In genomic region chr5:137076191-137076930, GRCm38 (mm10) we compare ENCODE assay signal across 8 mouse cellular contexts. TPM values are rescaled to one million over a fixed set of nuclear protein-coding genes. Genes with fewer than 3 reads are reported as not detected.
DNase-seq lines count a peak whose midpoint lies in the region; ATAC-seq and TF ChIP-seq lines count a peak whose summit lies in the region.

No protein-coding gene starts in this region.

- TF ChIP-seq EP300 in stomach, postnatal 0 days (optimal IDR thresholded peaks at IDR 0.05) = no peak

- peaks cover 56% of the 10 kb centered on the region for H3K4me1 ChIP-seq in heart, embryonic 11.5 days (ENCODE audit: control insufficient read depth, insufficient read depth, low read length)
- peaks cover 61% of the 10 kb centered on the region for H3K4me1 ChIP-seq in liver, embryonic 13.5 days (replicated peaks)
- peaks cover 4% of the 10 kb centered on the region; the same call in 1 of the 2 replicates for H3K4me1 ChIP-seq in stomach, postnatal 0 days (replicated peaks; ENCODE audit: control insufficient read depth, insufficient read depth)

- H3K36me3 ChIP-seq in heart, embryonic 11.5 days (ENCODE audit: control insufficient read depth, insufficient read depth, low read length) = no peaks in the 10 kb centered on the region
- no peaks in the 10 kb centered on the region for H3K36me3 ChIP-seq in liver, embryonic 13.5 days
- no peaks in the 10 kb centered on the region for H3K36me3 ChIP-seq in stomach, postnatal 0 days (ENCODE audit: control insufficient read depth, insufficient read depth, low read length)

- ATAC-seq in heart, embryonic 11.5 days (replicated peaks; ENCODE audit: insufficient number of reproducible peaks, low FRiP score, low TSS enrichment) = peak; percentile 40; the same call in 1 of the 2 replicates
- ATAC-seq in liver, embryonic 13.5 days (ENCODE audit: low read depth) = peak; percentile 16; the same call in 1 of the 2 replicates
- peak; percentile 55; the same call in 1 of the 2 replicates for ATAC-seq in stomach, postnatal 0 days (ENCODE audit: low FRiP score, low TSS enrichment)

- intact Hi-C loops in gastrocnemius, adult 2 months (cut with DNase I) = no loop called here

- H3K27ac ChIP-seq in gastrocnemius, adult 2 months = peak overlapping the region; percentile 94
- peak overlapping the region; percentile 85 for H3K27ac ChIP-seq in heart, embryonic 11.5 days (ENCODE audit: low read depth, low read length)
- peak overlapping the region; percentile 29; the same call in 1 of the 2 replicates for H3K27ac ChIP-seq in liver, embryonic 13.5 days
- peak overlapping the region; percentile 84 for H3K27ac ChIP-seq in stomach, postnatal 0 days (replicated peaks)

- H3K4me3 ChIP-seq in gastrocnemius, adult 2 months = peak overlapping the region; percentile 34; the same call in 1 of the 2 replicates
- no peak overlapping the region for H3K4me3 ChIP-seq in heart, embryonic 11.5 days (ENCODE audit: low read depth, low read length)
- no peak overlapping the region for H3K4me3 ChIP-seq in liver, embryonic 13.5 days (replicated peaks)
- H3K4me3 ChIP-seq in stomach, postnatal 0 days (ENCODE audit: low read depth, low read length) = no peak overlapping the region

- H3K27me3 ChIP-seq in heart, embryonic 11.5 days (ENCODE audit: control insufficient read depth, insufficient read depth, low read length) = no peaks in the 10 kb centered on the region
- no peaks in the 10 kb centered on the region for H3K27me3 ChIP-seq in liver, embryonic 13.5 days
- H3K27me3 ChIP-seq in stomach, postnatal 0 days (ENCODE audit: control insufficient read depth, insufficient read depth, low read length) = no peaks in the 10 kb centered on the region

- DNase-seq in gastrocnemius, adult 2 months = peak; percentile 82
- no peak for DNase-seq in gastrocnemius, postnatal 4 days (ENCODE audit: low spot score in 2 of 2)
- peak; percentile 27 for DNase-seq in cerebellum, adult 9-11 months
- DNase-seq in liver, embryonic 13.5 days = no peak
- DNase-seq in stomach, postnatal 0 days (ENCODE audit: low spot score) = peak; percentile 52
- DNase-seq in thymus, adult 18-20 months = no peak
- DNase-seq in layer of hippocampus, adult 9-10 months (ENCODE audit: low spot score) = no peak

- no peaks in the 10 kb centered on the region for H3K9me3 ChIP-seq in heart, embryonic 11.5 days (replicated peaks; ENCODE audit: control insufficient read depth, low read length)
- H3K9me3 ChIP-seq in liver, embryonic 13.5 days (replicated peaks) = no peaks in the 10 kb centered on the region
- no peaks in the 10 kb centered on the region for H3K9me3 ChIP-seq in stomach, postnatal 0 days (ENCODE audit: control insufficient read depth, low read length)

- H3K9ac ChIP-seq in heart, embryonic 11.5 days (ENCODE audit: low read depth, low read length) = peak overlapping the region; percentile 57; the same call in 1 of the 2 replicates
- H3K9ac ChIP-seq in liver, embryonic 13.5 days = no peak overlapping the region
- no peak overlapping the region for H3K9ac ChIP-seq in stomach, postnatal 0 days (ENCODE audit: low read length)

- WGBS in heart, embryonic 11.5 days (ENCODE audit: insufficient replicate concordance) = 20% methylated on average over 10 of the region's 12 CpGs
- 26% methylated on average over 12 of the region's 12 CpGs for WGBS in liver, embryonic 13.5 days (ENCODE audit: insufficient replicate concordance)
- WGBS in stomach, postnatal 0 days = 27% methylated on average over 12 of the region's 12 CpGs

- 0 out of 2 replicates have a peak overlapping the region, but pooled peaks have one; percentile 4 for H3K4me2 ChIP-seq in heart, embryonic 11.5 days
- 0 out of 2 replicates have a peak overlapping the region, but pooled peaks have one; percentile 1 for H3K4me2 ChIP-seq in liver, embryonic 13.5 days
- H3K4me2 ChIP-seq in stomach, postnatal 0 days (replicated peaks; ENCODE audit: low read depth) = no peak overlapping the region

- TF ChIP-seq CTCF in gastrocnemius, adult 2 months (IDR thresholded peaks at IDR 0.05) = no peak
- no peak for TF ChIP-seq CTCF in stomach, postnatal 0 days (IDR thresholded peaks at IDR 0.05; ENCODE audit: low read depth)

RNA-seq across cellular contexts. Expression of gene Serpine1, which starts 4.3 kb away (rescaled TPM):
- 1 to 10 TPM; 2.5 to 2.8 TPM for total RNA-seq in gastrocnemius, adult 2 months (2021)
- 1 to 10 TPM; 3.6 to 4.9 TPM for total RNA-seq in gastrocnemius, postnatal 4 days (2021)
- polyA plus RNA-seq in heart, embryonic 11.5 days (2014; fragmentation: Nextera tagmentation; extraction: Ambion mirVana) = 0.52 and 0.97 TPM in 2 replicates
- 0.05 TPM in 1 of 2 replicates, not detected in the other for polyA plus RNA-seq in liver, embryonic 13.5 days (2015; fragmentation: Nextera tagmentation; extraction: Ambion mirVana)
- 0.25 and 0.27 TPM in 2 replicates for polyA plus RNA-seq in stomach, postnatal 0 days (2015; fragmentation: Nextera tagmentation; extraction: Ambion mirVana)

RNA-seq across cellular contexts. Expression of gene Ap1s1, which starts 30.4 kb away (rescaled TPM):
- total RNA-seq in gastrocnemius, adult 2 months (2021) = 10 to 100 TPM; 12.4 to 19.2 TPM
- total RNA-seq in gastrocnemius, postnatal 4 days (2021) = 10 to 100 TPM; 67.3 to 68.0 TPM
- polyA plus RNA-seq in heart, embryonic 11.5 days (2014; fragmentation: Nextera tagmentation; extraction: Ambion mirVana) = 131 and 145 TPM in 2 replicates
- 109 and 114 TPM in 2 replicates for polyA plus RNA-seq in liver, embryonic 13.5 days (2015; fragmentation: Nextera tagmentation; extraction: Ambion mirVana)
- polyA plus RNA-seq in stomach, postnatal 0 days (2015; fragmentation: Nextera tagmentation; extraction: Ambion mirVana) = 140 and 146 TPM in 2 replicates

RNA-seq across cellular contexts. Expression of gene Trim56, which starts 39.6 kb away (rescaled TPM):
- total RNA-seq in gastrocnemius, adult 2 months (2021) = 1 to 10 TPM; 7.5 to 9.3 TPM
- 10 to 100 TPM; 13.6 to 13.8 TPM for total RNA-seq in gastrocnemius, postnatal 4 days (2021)
- polyA plus RNA-seq in heart, embryonic 11.5 days (2014; fragmentation: Nextera tagmentation; extraction: Ambion mirVana) = 5.8 and 9.4 TPM in 2 replicates
- 8.4 and 9.9 TPM in 2 replicates for polyA plus RNA-seq in liver, embryonic 13.5 days (2015; fragmentation: Nextera tagmentation; extraction: Ambion mirVana)
- polyA plus RNA-seq in stomach, postnatal 0 days (2015; fragmentation: Nextera tagmentation; extraction: Ambion mirVana) = 4.4 and 4.5 TPM in 2 replicates

RNA-seq across cellular contexts. Expression of gene Vgf, which starts 50.2 kb away (rescaled TPM):
- not detected for total RNA-seq in gastrocnemius, adult 2 months (2021)
- not detected for total RNA-seq in gastrocnemius, postnatal 4 days (2021)
- 0.20 TPM in 1 of 2 replicates, not detected in the other for polyA plus RNA-seq in heart, embryonic 11.5 days (2014; fragmentation: Nextera tagmentation; extraction: Ambion mirVana)
- not detected in 2 replicates for polyA plus RNA-seq in liver, embryonic 13.5 days (2015; fragmentation: Nextera tagmentation; extraction: Ambion mirVana)
- polyA plus RNA-seq in stomach, postnatal 0 days (2015; fragmentation: Nextera tagmentation; extraction: Ambion mirVana) = 1.8 TPM in 2 replicates

Comparison
In these comparisons a context has a peak if more than half of its experiments do, and no peak if none do; other contexts are left out.
1. DNase-seq: peak in gastrocnemius, adult 2 months (single experiment), cerebellum, adult 9-11 months (single experiment) and stomach, postnatal 0 days (single experiment); none in gastrocnemius, postnatal 4 days (0 of 2), liver, embryonic 13.5 days (single experiment), thymus, adult 18-20 months (0 of 2) and layer of hippocampus, adult 9-10 months (single experiment).
2. H3K27ac ChIP-seq: peak in every context shown above with its lines; median percentile 94 in gastrocnemius, adult 2 months; 85 in heart, embryonic 11.5 days; 84 in stomach, postnatal 0 days; 29 in liver, embryonic 13.5 days.
3. Peak in every context shown above with its lines, with median percentiles within 50 percentile points of each other: ATAC-seq.